Mouse (Mus musculus): ENCODE measurements around the gene Sclt1. TPM values are rescaled to one million over a fixed set of nuclear protein-coding genes. Genes with fewer than 3 reads are reported as not detected.

Gene Sclt1
- total RNA-seq, 1 experiment = 15.3 TPM

- TF ChIP-seq MAFK (IDR thresholded peaks at IDR 0.05; ENCODE audit: insufficient read depth, low read depth, low read length) (no peak), HCFC1 (IDR thresholded peaks at IDR 0.05; ENCODE audit: borderline replicate concordance, insufficient read depth, low read length) (no peak), ZC3H11A (IDR thresholded peaks at IDR 0.05; ENCODE audit: borderline replicate concordance, low read depth, low read length) (no peak), ZNF384 (IDR thresholded peaks at IDR 0.05; ENCODE audit: low read depth, low read length) (no peak), CHD2 (IDR thresholded peaks at IDR 0.05; ENCODE audit: low read depth, low read length) (no peak)
- no peak for DNase-seq (ENCODE audit: low read depth, low spot score)
- H3K36me3 ChIP-seq (ENCODE audit: control insufficient read depth, insufficient read depth, low read length, poor library complexity, severe bottlenecking) = peaks cover 74% of the 10 kb centered on the region
- no peak overlapping the region for H3K27ac ChIP-seq (ENCODE audit: insufficient read depth, low read depth, low read length, poor library complexity, severe bottlenecking)
- peaks cover 3 to 31% of the 10 kb centered on the region in 2 experiments for H3K4me1 ChIP-seq (ENCODE audit: control insufficient read depth in 2 of 2, insufficient read depth in 2 of 2, low read length in 2 of 2, poor library complexity in 1 of 2)
- in situ Hi-C loops (cut with MboI; ENCODE audit: low sequenced_read_pairs in 2 of 2, unreplicated experiment in 2 of 2) = no loop called here
- H3K9me3 ChIP-seq (ENCODE audit: control insufficient read depth, insufficient read depth, low read depth, low read length) = no peaks in the 10 kb centered on the region
- no peak overlapping the region for H3K9ac ChIP-seq (ENCODE audit: insufficient read depth, low read depth, low read length, poor library complexity, severe bottlenecking)
- H3K4me3 ChIP-seq (ENCODE audit: insufficient read depth in 1 of 2, low read depth in 1 of 2, low read length in 2 of 2, poor library complexity in 1 of 2, severe bottlenecking in 1 of 2) = no peak overlapping the region
Measured at GRCm38 (mm10) chr3:41581436-41581835, 160.9 kb downstream of the Sclt1 start.

- H3K9ac ChIP-seq (ENCODE audit: insufficient read depth, low read depth, low read length, poor library complexity, severe bottlenecking) = no peak overlapping the region
- no peak overlapping the region for H3K27ac ChIP-seq (ENCODE audit: insufficient read depth, low read depth, low read length, poor library complexity, severe bottlenecking)
- no peak for DNase-seq (ENCODE audit: low read depth, low spot score)
- peaks cover 77% of the 10 kb centered on the region for H3K36me3 ChIP-seq (ENCODE audit: control insufficient read depth, insufficient read depth, low read length, poor library complexity, severe bottlenecking)
- H3K4me3 ChIP-seq (ENCODE audit: insufficient read depth in 1 of 2, low read depth in 1 of 2, low read length in 2 of 2, poor library complexity in 1 of 2, severe bottlenecking in 1 of 2) = no peak overlapping the region
- in situ Hi-C loops (cut with MboI; ENCODE audit: low sequenced_read_pairs in 2 of 2, unreplicated experiment in 2 of 2) = no loop called here
- TF ChIP-seq MAFK (IDR thresholded peaks at IDR 0.05; ENCODE audit: insufficient read depth, low read depth, low read length) = no peak
- TF ChIP-seq ZC3H11A (IDR thresholded peaks at IDR 0.05; ENCODE audit: borderline replicate concordance, low read depth, low read length) = no peak
- TF ChIP-seq HCFC1 (IDR thresholded peaks at IDR 0.05; ENCODE audit: borderline replicate concordance, insufficient read depth, low read length) = no peak
- TF ChIP-seq CHD2 (IDR thresholded peaks at IDR 0.05; ENCODE audit: low read depth, low read length) = no peak
- TF ChIP-seq ZNF384 (IDR thresholded peaks at IDR 0.05; ENCODE audit: low read depth, low read length) = no peak
- H3K4me1 ChIP-seq (ENCODE audit: control insufficient read depth in 2 of 2, insufficient read depth in 2 of 2, low read length in 2 of 2, poor library complexity in 1 of 2) = peaks cover 5 to 33% of the 10 kb centered on the region in 2 experiments
- H3K9me3 ChIP-seq (ENCODE audit: control insufficient read depth, insufficient read depth, low read depth, low read length) = no peaks in the 10 kb centered on the region
Measured at GRCm38 (mm10) chr3:41580401-41581323, 161.7 kb downstream of the Sclt1 start.

GRCm38 (mm10) chr3:41579873-41580272, 162.4 kb downstream of the Sclt1 start:
- Histone ChIP-seq H3K4me1 (ENCODE audit: control insufficient read depth in 2 of 2, insufficient read depth in 2 of 2, low read length in 2 of 2, poor library complexity in 1 of 2) (peaks cover 5 to 36% of the 10 kb centered on the region in 2 experiments), H3K9me3 (ENCODE audit: control insufficient read depth, insufficient read depth, low read depth, low read length) (no peaks in the 10 kb centered on the region), H3K9ac (ENCODE audit: insufficient read depth, low read depth, low read length, poor library complexity, severe bottlenecking) (no peak overlapping the region), H3K36me3 (ENCODE audit: control insufficient read depth, insufficient read depth, low read length, poor library complexity, severe bottlenecking) (peaks cover 79% of the 10 kb centered on the region), H3K27ac (ENCODE audit: insufficient read depth, low read depth, low read length, poor library complexity, severe bottlenecking) (no peak overlapping the region), H3K4me3 (ENCODE audit: insufficient read depth in 1 of 2, low read depth in 1 of 2, low read length in 2 of 2, poor library complexity in 1 of 2, severe bottlenecking in 1 of 2) (no peak overlapping the region)
- in situ Hi-C loops (cut with MboI; ENCODE audit: low sequenced_read_pairs in 2 of 2, unreplicated experiment in 2 of 2) = no loop called here
- TF ChIP-seq CHD2 (IDR thresholded peaks at IDR 0.05; ENCODE audit: low read depth, low read length) = no peak
- TF ChIP-seq HCFC1 (IDR thresholded peaks at IDR 0.05; ENCODE audit: borderline replicate concordance, insufficient read depth, low read length) = no peak
- TF ChIP-seq MAFK (IDR thresholded peaks at IDR 0.05; ENCODE audit: insufficient read depth, low read depth, low read length) = no peak
- no peak for TF ChIP-seq ZNF384 (IDR thresholded peaks at IDR 0.05; ENCODE audit: low read depth, low read length)
- no peak for TF ChIP-seq ZC3H11A (IDR thresholded peaks at IDR 0.05; ENCODE audit: borderline replicate concordance, low read depth, low read length)
- no peak for DNase-seq (ENCODE audit: low read depth, low spot score)

GRCm38 (mm10) chr3:41577240-41577639, 165.1 kb downstream of the Sclt1 start:
- H3K36me3 ChIP-seq (ENCODE audit: control insufficient read depth, insufficient read depth, low read length, poor library complexity, severe bottlenecking) = peaks cover 70% of the 10 kb centered on the region

More at GRCm38 (mm10) chr3:41577240-41577639, 165.1 kb downstream of the Sclt1 start:
- H3K9ac ChIP-seq (ENCODE audit: insufficient read depth, low read depth, low read length, poor library complexity, severe bottlenecking) = no peak overlapping the region
- TF ChIP-seq CHD2 (IDR thresholded peaks at IDR 0.05; ENCODE audit: low read depth, low read length) = no peak
- TF ChIP-seq HCFC1 (IDR thresholded peaks at IDR 0.05; ENCODE audit: borderline replicate concordance, insufficient read depth, low read length) = no peak
- no peak for TF ChIP-seq ZC3H11A (IDR thresholded peaks at IDR 0.05; ENCODE audit: borderline replicate concordance, low read depth, low read length)
- TF ChIP-seq ZNF384 (IDR thresholded peaks at IDR 0.05; ENCODE audit: low read depth, low read length) = no peak
- no peak for TF ChIP-seq MAFK (IDR thresholded peaks at IDR 0.05; ENCODE audit: insufficient read depth, low read depth, low read length)
- no peak overlapping the region for H3K27ac ChIP-seq (ENCODE audit: insufficient read depth, low read depth, low read length, poor library complexity, severe bottlenecking)
- in situ Hi-C loops (cut with MboI; ENCODE audit: low sequenced_read_pairs in 2 of 2, unreplicated experiment in 2 of 2) = no loop called here
- H3K9me3 ChIP-seq (ENCODE audit: control insufficient read depth, insufficient read depth, low read depth, low read length) = no peaks in the 10 kb centered on the region
- peaks cover 6 to 37% of the 10 kb centered on the region in 2 experiments for H3K4me1 ChIP-seq (ENCODE audit: control insufficient read depth in 2 of 2, insufficient read depth in 2 of 2, low read length in 2 of 2, poor library complexity in 1 of 2)
- DNase-seq (ENCODE audit: low read depth, low spot score) = no peak
- H3K4me3 ChIP-seq (ENCODE audit: insufficient read depth in 1 of 2, low read depth in 1 of 2, low read length in 2 of 2, poor library complexity in 1 of 2, severe bottlenecking in 1 of 2) = no peak overlapping the region

Other genes starting within 250 kb of the Sclt1 start
- gene Jade1, start 186.8 kb downstream of the Sclt1 start, total RNA-seq (2012; rRNA removed) = 218 and 272 TPM in 2 replicates
- 5.9 and 8.2 TPM in 2 replicates for gene D3Ertd751e, start 97 bp upstream of the Sclt1 start, total RNA-seq (2012; rRNA removed)

All from ES-E14 (cell line).